Mouse (Mus musculus) adipocyte (in vitro differentiated cells): ENCODE data around the gene Ephb2.

ENCODE experiments used
- DNase-seq: peaks from one replicate; pipeline ENCODE4 v3.0.0-alpha.2; 2016; ENCODE audit warnings: low spot score

Gene Ephb2

DNA sequence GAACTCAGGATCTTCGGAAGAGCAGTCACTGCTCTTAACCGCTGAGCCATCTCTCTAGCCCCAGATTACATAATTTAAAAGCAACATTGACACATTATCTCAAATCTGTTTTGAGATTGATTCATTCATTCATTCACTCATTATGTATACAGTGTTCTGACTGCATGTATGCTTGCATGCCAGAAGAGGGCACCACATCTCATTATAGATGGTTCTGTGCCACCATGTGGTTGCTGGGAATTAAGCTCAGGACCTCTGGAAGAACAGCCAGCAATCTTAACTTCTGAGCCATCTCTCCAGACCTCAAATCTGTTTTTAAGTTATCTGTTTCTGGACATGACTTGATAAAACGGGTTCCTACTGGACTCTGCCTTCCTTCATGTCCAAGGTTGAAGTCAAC is 235.9 kb downstream of the Ephb2 start:
- no peak for DNase-seq

DNA sequence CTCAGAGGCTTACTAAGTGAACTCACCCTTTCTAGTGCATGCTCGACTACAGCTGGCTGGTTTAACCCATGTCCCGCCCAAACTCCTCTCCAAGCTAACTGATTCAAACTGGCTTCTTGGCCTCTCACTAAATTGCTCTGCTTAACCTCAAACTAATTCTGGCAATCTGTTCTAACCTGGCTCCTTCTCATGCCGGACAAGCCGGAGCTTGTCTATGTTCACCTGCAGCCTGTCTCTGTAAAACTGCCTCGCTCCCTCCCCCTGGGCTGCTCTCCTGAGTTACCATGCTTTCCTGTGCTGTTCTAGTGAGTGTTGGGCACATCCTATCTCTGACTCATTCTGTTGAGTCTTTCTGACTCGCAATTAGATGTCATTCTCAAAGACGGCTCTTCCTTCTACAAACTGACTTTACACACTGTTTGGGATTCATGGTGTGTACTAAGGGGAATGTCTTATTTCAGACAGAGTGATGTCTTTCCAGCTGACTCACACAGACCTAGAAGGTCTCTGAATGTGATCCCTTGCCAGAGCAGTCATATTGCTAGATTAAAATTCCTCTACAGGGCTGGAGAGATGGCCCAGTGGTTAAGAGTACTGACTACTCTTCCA is 237.4 kb downstream of the Ephb2 start:
- DNase-seq: no peak
